Mouse (Mus musculus): ENCODE measurements around the gene Klc1. TPM values are rescaled to one million over a fixed set of nuclear protein-coding genes. Genes with fewer than 3 reads are reported as not detected.

The Klc1 gene
- 19.3 TPM for polyA plus RNA-seq (2017; shearing (Covaris generic))

GRCm38 (mm10) chr12:111758381-111759175 is at the start of gene Klc1:
Gene Klc1 (plus strand): TSS chr12:111758849.

DNA sequence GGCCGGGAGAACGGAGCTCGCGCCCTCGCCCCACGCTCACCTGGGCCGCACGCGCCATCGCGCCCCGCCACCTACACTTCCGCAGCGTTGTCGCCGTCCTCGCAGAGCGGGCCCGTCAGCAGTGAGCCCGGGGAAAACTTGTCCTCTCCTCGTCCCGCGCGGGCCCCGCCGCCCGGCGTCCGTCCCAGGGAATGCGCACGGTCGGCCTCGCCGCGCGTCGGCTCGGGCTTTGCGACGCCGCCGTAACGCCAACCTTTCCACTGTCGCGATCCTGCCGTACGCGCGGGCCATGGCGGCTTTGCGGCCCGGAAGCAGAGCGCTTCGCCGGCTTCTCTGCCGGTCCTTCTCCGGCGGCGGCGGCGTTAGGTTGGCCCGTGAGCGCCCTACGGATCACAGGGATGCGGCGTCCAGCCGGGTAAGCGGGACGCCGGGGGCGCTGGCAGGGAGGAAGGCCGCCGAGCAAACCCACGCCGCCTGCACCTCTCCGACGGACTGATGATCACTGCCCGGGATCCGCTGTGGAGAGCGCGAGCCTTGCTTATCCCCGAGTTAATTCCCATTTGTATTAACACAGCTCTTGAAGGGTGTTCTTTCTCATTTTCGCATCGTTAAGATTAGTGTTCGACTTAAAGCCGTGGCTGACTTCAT is 45.5 kb upstream of the Klc1 start, which contains the start of the genes Bag5 and Apopt1:
Bag5 (minus strand) TSS at position 254 of the 648 bp plus-strand sequence.
Apopt1 (plus strand) TSS at position 258 of the 648 bp plus-strand sequence.

GRCm38 (mm10) chr12:111813766-111814617 is 55.3 kb downstream of the Klc1 start, which contains the start of the genes Xrcc3 and Zfyve21:
Gene Xrcc3 (minus strand): TSS chr12:111813873.
Gene Zfyve21 (plus strand): TSS chr12:111814170.

Other genes with a start within 250 kb of the Klc1 start
- gene Eif5, start 220.8 kb upstream of the Klc1 start, polyA plus RNA-seq (2017; shearing (Covaris generic)) = 159 TPM
- gene Mark3, start 184.3 kb upstream of the Klc1 start, polyA plus RNA-seq (2017; shearing (Covaris generic)) = 13.5 TPM
- gene Ckb, start 86.5 kb upstream of the Klc1 start, polyA plus RNA-seq (2017; shearing (Covaris generic)) = 40.5 TPM
- 20.0 TPM for gene Trmt61a, start 80.7 kb upstream of the Klc1 start, polyA plus RNA-seq (2017; shearing (Covaris generic))
- gene Bag5, start 45.6 kb upstream of the Klc1 start, polyA plus RNA-seq (2017; shearing (Covaris generic)) = 36.4 TPM
- gene Apopt1, start 45.6 kb upstream of the Klc1 start, polyA plus RNA-seq (2017; shearing (Covaris generic)) = 51.3 TPM
- 4.5 TPM for gene Xrcc3, start 55.0 kb downstream of the Klc1 start, polyA plus RNA-seq (2017; shearing (Covaris generic))
- 10.0 TPM for gene Zfyve21, start 55.3 kb downstream of the Klc1 start, polyA plus RNA-seq (2017; shearing (Covaris generic))
- gene Ppp1r13b, start 149.3 kb downstream of the Klc1 start, polyA plus RNA-seq (2017; shearing (Covaris generic)) = 4.6 TPM
- gene Atp5mpl, start 208.1 kb downstream of the Klc1 start, polyA plus RNA-seq (2017; shearing (Covaris generic)) = 242 TPM
- gene Tdrd9, start 212.7 kb downstream of the Klc1 start, polyA plus RNA-seq (2017; shearing (Covaris generic)) = not detected
- not detected for gene Rd3l, start 222.5 kb downstream of the Klc1 start, polyA plus RNA-seq (2017; shearing (Covaris generic))

Measured in activated CD4-positive, CD25-positive, alpha-beta regulatory T cell, adult 9 weeks (primary cell).